Mouse (Mus musculus) left cerebral cortex, postnatal 14 days (tissue): ENCODE data around the gene Ssh3. TPM values are rescaled to one million over a fixed set of nuclear protein-coding genes. Genes with fewer than 3 reads are reported as not detected.

ENCODE experiments used
- DNase-seq, 2 experiments: peaks; one replicate each; pipeline ENCODE4 v3.0.0; 2021 to 2022; ENCODE audit warnings: low spot score in 2 of 2, mixed read lengths in 1 of 2
- intact Hi-C: fragments of 180-260 bp; cut with DNase I; formaldehyde crosslinking; loops from one replicate; pipeline ENCODE4 v1.15.1; 2025
- total RNA-seq, 2 experiments: library from RNA; stranded (reverse); gene quantifications; 2 replicates each; pipeline ENCODE4 v1.2.3; 2021

Ssh3 gene
- total RNA-seq, 2 experiments from 2014 or later = 44.5 to 52.4 TPM

DNA sequence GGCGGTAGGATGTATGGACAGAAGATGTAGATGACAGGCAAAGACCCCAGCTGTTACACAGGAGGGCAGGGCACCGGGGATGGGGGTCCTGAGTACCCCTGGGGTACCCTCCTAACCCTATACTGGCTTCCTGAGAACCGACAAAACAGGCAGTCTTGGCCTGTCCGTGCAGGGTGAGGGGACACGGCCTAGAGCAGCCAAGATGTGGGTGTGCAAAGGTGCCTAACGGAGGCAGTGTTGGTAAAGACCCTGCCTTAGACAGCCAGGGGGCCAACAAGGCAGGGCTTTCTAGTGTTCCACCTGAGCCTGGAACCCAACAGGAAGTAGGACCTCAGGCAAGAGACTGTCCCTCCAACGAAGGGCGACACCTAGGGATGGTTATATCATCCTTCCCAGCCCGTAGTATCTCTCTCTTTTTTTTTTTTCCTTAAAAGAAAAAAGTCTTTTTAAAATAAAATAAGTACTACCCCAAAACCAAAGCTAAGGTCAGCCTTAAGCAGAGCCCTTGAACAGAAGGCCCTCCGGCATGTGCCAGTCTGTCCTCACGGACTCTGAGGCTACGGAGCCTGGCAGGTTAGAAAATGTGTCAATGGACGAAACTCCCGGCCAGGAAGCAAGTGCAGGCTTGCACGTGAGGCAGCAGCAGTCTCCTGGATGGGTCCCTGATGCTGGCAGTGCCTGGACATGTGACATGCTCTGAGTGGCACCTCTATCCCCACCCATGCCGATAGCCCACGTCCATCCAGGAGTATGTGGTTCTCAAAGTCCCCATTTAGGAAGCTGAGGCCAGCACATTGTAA, 29.5 kb upstream of the Ssh3 start:
- intact Hi-C loops = no loop called here
- DNase-seq = no peak

DNA sequence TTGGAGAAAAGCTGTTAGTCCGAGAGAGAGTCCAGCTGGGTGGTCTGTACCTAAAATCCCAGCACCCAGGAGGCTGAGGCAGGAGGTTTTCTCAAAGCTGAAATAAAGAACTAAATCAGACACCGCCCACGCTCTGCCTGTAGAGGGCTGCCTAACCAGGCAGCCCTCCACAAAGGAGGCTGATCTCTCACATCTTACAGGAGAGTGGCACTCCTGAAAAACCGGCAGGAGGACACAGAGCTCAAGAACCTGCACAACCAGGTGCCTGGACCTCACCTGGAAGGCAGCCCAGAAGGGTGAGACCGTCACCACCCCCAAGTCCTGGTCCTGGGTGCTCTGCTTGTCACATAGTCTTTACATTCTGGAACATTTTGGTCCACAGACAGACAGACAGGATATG, 28.9 kb upstream of the Ssh3 start:
- no peak for DNase-seq

DNA sequence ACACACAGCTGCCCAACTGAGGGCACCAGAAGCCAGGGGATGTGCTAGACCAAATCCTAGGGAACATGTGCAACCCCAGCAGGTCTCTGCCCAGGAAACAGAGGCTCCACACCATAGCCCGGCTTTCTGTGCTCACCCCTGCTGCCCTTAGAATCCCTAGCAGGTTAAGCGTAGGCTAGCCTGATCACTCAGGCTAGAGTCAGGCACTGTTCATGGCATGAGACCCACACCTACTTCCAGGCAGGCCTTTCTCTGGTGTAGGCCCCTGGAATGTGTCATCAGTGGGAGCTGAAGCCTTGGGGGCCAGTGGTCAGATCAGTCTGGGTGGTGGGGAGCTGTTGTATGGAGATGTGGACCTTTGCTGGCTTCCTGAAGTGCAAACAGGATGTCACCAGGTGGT, 27.6 kb upstream of the Ssh3 start:
- intact Hi-C loops = no loop called here
- no peak for DNase-seq

More for the DNA sequence above, 28.9 kb upstream of the Ssh3 start:
- intact Hi-C loops = no loop called here

DNA sequence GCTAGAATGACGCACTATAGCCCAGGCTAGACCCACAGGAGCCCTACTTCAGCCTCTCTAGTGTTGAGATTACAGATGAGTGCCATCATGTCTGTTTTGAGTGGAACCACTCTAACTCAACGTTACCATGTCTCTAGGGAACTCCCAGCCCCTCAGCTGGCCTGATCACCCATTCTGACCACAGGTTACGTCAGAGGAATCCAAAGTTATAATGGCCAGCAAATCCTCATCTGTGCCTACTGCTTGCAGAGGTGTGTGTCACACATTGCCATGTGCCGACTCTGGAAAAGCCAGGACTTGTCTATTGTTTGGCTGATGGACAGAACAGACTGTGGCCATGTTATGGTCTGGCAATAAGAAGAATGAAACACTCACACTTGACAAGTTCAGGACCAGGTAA, 26.4 kb upstream of the Ssh3 start:
- no peak for DNase-seq
- intact Hi-C loops = no loop called here

DNA sequence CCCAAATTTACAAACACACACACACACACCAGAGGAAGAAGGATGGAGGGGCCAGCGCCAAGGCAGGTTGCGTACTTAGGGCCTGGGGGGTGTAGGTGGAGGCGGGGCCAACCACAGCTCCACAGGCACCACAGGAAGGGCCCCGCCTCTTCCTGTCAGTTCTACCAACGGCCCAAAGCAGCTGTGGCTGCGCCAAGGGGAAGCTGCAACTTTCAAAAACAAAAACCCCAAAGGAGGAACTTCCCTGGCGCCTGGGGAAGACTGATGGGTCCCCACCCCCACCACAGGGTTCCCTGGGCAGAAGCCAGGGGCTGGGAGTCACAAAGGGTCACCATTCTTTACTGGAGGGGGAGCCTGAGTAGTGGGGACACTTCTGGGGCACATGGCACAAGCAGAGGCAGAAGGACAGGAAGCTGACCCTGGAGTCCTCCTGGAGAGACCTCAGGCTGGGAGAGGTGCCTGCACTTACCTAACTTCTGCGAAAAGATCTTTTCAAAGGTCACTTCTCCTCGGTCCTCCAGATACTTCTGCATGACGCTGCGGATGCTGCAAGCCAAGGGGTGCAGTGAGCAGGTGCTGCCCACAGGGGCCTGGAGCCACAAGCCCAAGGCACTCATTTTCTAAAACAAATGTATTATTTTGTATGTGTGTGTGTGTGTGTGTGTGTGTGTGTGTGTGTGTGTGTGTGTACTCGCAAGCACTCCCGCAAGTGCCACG, 25.6 kb upstream of the Ssh3 start:
- peak; percentile 45 to 65 for DNase-seq
- intact Hi-C loops = no loop called here

DNA sequence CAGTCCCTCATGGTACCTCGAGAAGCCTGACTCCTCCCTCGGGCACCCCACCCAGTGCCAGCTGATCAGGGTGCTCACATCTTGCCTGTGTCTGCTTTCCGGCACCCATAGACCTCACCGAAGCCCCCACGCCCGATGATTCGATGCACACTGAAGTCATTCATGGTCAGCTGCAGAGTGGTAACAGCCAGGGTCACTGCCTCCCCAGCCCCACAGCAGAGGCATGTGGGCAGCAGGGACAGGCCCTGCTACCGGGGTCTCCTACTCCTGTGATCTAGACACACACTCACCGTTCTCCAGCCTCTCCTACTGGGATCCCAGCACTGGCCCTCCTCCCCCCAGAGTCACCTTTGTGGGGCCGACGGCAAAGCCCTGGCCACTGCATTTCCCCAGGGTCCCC, 22.2 kb upstream of the Ssh3 start:
- intact Hi-C loops = no loop called here
- DNase-seq = no peak

DNA sequence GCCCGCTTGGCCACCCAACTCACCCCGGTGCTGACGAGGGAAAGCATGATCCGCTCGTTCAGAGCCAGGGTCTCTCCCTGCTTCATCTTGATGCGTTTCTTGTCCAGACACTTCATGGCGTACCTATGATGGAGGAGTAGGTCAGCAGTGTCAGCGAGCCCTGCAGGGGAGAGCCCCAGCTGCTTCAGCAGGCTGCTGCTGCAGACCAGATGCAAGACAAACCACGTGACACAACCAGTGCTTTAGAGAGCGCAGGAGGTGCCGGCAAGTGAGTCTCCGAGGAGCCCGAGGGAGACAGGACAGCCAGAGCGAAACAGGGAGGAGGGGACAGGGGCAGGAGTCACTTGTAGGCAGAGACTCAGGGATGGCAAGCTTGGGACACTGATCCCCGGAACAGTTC, 21.8 kb upstream of the Ssh3 start:
- intact Hi-C loops = no loop called here
- DNase-seq = no peak

DNA sequence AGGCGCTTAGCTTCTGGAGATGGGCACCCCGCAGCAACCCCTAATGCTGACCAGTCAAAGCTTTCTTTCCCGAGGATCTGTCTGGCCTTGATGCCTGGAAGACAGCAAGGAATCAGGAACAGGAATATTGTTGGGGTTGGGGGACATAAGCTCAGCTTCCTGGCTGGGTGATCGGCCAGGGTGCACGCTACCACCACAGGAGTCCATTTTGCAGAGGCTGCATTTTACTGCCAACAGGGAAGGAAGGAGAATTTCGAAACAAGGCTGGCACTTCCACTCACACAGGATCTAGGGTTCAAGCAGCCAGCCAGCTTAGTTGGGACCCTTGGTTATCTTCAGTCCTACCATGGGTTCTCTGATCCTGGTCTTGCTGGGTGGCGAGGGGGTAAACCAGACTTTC, 14.7 kb upstream of the Ssh3 start:
- DNase-seq = no peak
- intact Hi-C loops = no loop called here

DNA sequence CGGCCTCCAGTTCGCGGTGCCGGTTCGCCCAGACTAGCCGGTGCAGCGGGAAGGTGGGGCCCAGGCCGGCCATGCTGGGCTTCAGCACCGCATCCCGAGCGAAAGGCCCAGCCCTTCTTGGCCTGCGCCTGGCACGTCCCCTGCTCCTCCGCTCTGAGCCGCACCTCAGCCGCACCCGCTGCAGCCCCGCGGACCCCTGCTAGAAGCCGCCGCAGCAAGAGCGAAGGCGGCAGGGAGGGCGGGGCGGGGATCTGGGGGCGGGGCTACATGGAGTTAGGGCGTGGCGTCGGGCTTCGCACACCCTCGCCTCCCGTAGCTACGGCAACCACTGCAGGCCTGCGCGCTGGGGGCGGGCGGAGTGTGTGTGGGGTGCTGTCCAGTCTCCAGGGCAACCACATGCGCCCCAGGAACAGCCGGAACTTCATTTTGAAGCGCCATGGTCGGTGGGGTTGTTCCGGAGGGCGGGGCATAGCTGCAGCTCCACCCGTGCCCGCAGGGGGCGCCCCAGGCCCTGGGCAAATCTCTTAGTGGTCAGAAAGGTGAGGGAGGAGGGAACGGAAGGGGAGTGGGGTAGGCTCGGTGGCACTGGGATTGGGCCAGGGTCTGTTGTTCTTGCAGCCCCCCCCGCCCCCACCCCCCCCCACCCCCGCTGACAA, 14.0 kb upstream of the Ssh3 start, which contains the start of gene Ankrd13d:
Gene Ankrd13d (minus strand): TSS at position 240 of the 656 bp plus-strand sequence.
- peak; percentile 93 to 98 for DNase-seq
- intact Hi-C loops = no loop called here

DNA sequence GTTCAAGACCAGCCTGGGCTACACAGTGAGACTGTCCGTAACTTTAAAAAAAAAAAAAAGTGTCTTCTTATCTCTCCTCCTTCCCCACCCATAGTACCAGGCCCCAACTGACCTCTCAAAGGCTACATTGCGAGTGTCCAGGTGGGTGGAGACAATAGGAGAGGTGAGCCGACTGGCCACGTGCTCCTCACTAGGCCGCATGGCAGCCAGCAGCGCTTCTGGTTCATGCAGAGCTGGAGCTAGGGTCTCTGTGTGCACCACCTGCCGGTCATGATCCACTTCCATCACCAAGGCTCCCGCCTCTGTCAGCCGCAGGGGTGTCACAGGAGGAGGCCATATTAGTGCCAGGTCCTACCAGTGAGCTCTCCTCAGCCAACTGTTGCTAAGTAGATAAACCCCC, 11.4 kb upstream of the Ssh3 start:
- intact Hi-C loops = no loop called here
- DNase-seq = no peak

DNA sequence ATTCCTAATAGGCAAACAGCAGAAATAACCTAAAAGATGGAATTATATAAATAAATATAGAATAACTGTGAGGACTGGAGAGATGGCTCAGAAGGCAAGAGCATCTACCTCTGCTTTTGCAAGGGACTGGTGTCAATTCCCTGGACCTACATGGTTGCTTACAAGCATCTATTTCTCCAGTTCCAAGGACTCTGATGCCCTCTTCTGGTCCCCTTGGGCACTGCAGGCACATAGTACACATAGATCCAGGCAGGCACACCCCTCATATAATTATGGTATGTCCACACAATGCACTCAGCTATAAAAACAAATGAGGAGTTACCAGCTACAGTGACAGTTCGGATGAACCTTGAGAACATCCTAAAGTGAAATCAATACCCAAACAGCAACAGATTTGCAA, 10.5 kb upstream of the Ssh3 start:
- intact Hi-C loops = no loop called here
- DNase-seq = no peak

DNA sequence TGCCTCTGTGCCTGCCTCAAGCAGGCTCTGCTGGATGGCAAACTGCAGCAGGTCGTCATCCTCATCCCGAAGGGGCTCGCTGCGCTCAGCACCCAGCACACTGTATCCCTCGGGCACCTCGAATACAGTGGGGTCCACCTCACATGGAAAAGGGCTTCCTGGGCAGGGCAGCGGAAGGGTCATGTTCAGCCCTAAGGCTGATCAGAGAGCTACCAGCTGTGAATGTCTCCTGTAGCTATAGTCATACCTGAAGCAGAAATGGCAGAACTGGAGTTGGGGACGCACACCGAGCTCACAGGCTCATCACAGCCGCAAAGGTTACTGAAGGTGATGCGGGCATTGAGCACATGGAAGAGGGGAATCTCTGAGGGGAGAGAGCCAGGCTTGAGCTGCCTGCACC, 2.0 kb upstream of the Ssh3 start:
- DNase-seq = no peak
- intact Hi-C loops = no loop called here

DNA sequence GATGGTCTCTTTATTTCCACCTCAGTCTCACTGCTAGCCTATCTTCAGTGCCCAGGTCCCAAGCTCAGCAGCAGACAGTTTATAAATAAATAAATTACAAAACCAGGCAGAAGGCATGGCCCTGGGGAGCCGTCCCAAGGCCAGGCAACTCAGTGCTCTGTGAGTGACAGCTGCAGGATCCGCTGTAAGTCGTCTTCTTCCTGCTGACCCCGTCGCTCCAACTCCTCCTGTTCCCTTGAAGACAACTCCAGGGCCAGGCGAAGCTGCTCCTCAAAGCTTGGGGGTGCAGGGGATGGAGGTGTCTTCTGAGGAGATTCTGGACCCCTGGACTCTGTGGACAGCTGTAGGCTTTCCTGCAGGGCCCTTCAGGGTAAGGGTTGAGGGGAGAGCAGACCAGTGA, 1.2 kb upstream of the Ssh3 start:
- no peak for DNase-seq
- intact Hi-C loops = no loop called here

DNA sequence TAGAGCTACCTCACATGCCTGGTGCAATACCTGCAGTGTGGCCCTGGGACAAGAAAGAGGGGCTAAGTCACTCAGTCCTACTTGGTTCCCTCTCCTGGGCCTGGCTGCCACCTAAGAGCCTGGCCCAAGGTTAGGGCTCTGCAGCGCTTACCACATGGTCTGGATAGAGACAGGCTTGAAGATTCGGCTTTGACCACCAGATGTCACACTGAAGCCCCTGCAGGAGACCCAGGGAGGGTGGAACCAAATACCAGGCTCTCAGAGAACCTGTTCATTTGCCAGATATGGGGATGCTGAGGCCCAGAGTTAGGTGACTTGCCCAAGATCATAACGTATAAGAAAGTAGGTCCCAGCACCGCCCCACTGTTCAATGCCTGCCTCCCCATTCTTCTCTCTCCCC, 3.0 kb downstream of the Ssh3 start:
- intact Hi-C loops = no loop called here
- no peak for DNase-seq

DNA sequence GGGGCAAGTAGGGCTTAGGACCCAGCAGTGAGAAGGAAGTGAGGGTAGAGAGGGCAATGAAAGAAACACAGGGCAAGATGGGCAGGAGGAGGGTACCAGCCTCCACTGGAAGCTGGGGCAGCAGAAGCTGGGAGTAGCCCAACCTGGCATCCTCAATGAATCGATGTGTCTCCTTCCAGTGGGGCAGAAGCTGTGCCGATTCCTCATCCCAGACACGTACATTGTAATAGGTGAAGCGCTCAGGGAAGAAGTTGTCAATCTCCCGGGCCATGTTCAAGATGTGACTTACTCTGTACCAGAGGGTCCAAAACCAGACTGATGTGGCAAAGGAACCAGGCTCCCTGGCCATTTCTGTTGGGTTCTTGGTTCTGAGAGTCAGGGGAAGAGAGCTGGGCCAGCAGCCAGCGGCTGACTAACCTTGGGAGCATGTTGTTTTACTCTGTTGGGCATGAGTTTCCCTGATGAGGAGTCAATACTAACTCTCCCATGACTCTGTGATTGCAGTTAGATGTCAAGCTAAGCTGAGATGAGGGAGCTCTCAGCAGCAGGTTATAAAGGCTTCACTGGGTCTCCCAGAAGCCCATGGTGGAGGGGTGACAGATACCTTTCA, 4.7 kb downstream of the Ssh3 start:
- intact Hi-C loops = no loop called here
- no peak for DNase-seq

DNA sequence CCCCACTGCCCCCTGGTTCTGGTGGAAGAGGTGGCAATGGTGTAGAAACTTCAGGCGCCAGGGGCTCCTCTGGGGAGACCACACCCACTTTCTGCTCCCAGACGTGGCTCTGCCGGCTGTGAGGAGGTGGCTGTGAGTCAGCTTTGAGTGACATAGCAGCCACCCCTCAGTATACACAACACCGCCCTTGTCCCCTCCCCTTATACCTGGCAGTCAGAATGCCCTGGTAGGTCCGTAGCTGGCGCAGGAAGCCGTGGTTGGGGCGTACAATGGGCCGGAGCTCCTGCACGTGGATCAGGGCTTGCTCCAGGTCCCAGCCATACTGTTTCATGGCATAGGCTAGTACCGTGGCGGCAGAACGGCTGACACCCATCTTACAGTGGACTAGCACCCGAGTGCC, 5.3 kb downstream of the Ssh3 start:
- intact Hi-C loops = no loop called here
- no peak for DNase-seq

DNA sequence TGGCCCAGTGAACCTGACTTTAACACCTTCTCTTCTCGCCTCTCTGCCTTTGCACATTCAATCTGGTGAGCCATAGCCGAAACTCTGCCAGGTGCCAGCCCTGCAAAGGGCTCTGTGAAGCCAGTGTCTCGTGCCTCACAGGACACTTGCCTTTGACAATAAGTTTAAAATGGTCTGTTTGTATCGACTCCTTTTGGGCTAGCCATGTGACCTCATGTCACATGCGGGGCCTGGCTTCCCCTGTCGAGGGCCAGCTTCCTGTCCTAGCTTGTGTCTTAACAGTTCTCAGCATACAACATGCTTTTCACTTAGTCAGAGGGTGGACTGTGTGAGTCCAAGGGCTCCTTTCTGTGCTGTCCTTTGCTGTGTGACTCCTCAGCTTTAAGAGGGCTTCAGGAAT, 6.2 kb downstream of the Ssh3 start:
- intact Hi-C loops = no loop called here
- DNase-seq = no peak

DNA sequence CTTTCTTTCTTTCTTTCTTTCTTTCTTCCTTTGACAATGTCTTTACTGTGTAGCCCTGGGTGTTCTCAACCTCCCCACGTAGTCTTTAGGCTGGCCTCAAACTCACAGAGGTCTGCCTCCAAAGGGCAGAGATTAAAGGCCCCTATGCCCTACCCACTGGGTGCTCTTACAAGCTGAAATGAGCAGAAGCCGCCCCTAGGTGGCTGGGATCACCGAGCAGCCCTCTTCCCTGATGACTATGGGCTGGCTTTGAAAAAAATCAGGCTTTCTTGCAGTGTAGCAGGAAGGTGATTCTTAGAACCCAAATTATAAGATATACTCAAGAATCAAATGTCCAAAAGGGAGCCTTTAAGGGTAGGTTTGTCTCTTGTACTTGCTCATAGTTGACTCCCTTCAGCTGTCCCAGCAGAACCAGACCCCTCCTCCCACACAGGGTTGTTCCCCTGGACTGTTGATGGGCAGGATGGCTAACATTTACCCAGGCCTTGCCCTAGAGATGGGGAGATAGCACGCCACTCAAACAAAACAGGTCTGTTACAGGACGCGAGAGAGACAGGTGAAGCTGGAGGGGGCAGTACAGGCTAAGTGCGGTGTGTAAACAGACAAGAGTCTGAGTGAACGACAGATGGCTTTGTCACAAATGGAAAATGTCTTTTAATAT, 7.8 kb downstream of the Ssh3 start:
- no peak for DNase-seq
- intact Hi-C loops = no loop called here

DNA sequence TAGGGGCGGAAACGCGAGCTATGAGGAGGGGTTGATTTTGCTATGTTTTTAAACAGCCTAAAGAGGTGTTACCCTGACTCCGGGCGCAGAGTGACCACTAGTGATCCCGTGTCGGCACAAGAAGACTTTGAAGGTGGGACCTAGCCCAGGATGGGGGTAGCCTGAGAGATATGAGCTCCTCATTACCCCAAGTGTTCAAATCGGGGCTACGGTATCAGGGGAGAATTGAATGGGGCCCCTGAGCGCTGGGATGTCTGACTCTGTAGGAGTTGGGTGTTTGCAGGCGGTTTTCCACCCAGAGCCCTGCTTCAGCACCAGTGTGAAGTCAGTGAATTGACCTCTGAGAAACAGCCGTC, 11.1 kb downstream of the Ssh3 start:
- intact Hi-C loops = loop anchor here (1.0 kb wide), 1 partner anchor 48 kb away; the partner anchor contains the start of gene Grk2
- no peak for DNase-seq
